Mouse (Mus musculus) heart, postnatal 0 days (tissue): ENCODE data around the gene Insyn1. TPM values are rescaled to one million over a fixed set of nuclear protein-coding genes. Genes with fewer than 3 reads are reported as not detected.
A peak's percentile ranks its signal among the peaks of the same experiment; 100 is the strongest.

Experiments used
- ATAC-seq: fragments of 200-750 bp; cut with Nextera tagmentation; 2 replicates; pipeline ENCODE4 v1.8.0; 2017; ENCODE audit warnings: low read depth, moderate number of reproducible peaks, moderate library complexity; ENCODE audit not compliant: insufficient read depth
- DNase-seq: peaks from one replicate; pipeline ENCODE4 v3.0.0-alpha.2; 2016; ENCODE audit warnings: low spot score
- H3K27ac ChIP-seq: fragments of 300-500 bp; sonication (generic); 2 replicates; pipeline ENCODE4 v1.5.1; 2014; ENCODE audit warnings: low read depth, mild to moderate bottlenecking
- H3K27me3 ChIP-seq: fragments of 300-500 bp; sonication (generic); 2 replicates; pipeline ENCODE4 v1.6.1; 2014; ENCODE audit warnings: low read length, mixed read lengths; ENCODE audit not compliant: control insufficient read depth, insufficient read depth
- H3K36me3 ChIP-seq: fragments of 300-500 bp; sonication (generic); replicated peaks from 2 replicates; pipeline ENCODE4 v1.6.1; 2014; ENCODE audit warnings: low read length, mixed read lengths; ENCODE audit not compliant: control insufficient read depth, insufficient read depth
- H3K4me1 ChIP-seq: fragments of 300-500 bp; sonication (generic); 2 replicates; pipeline ENCODE4 v1.6.1; 2014; ENCODE audit warnings: antibody characterized with exemption; ENCODE audit not compliant: control insufficient read depth, insufficient read depth
- H3K4me2 ChIP-seq: fragments of 300-500 bp; sonication (generic); 2 replicates; pipeline ENCODE4 v1.6.1; 2014; ENCODE audit warnings: low read depth, mild to moderate bottlenecking, low read length, moderate library complexity
- H3K4me3 ChIP-seq: fragments of 300-500 bp; sonication (generic); 2 replicates; pipeline ENCODE4 v1.5.1; 2014; ENCODE audit warnings: low read depth, low read length
- H3K9ac ChIP-seq: fragments of 300-500 bp; sonication (generic); replicated peaks from 2 replicates; pipeline ENCODE4 v1.6.1; 2014; ENCODE audit warnings: low read depth, low read length, mixed read lengths
- H3K9me3 ChIP-seq: fragments of 300-500 bp; sonication (generic); replicated peaks from 2 replicates; pipeline ENCODE4 v1.6.1; 2016; ENCODE audit warnings: low read length; ENCODE audit not compliant: control insufficient read depth
- CTCF ChIP-seq: IDR thresholded peaks from 2 replicates; pipeline ENCODE4 v1.5.1; 2016; ENCODE audit warnings: antibody characterized with exemption, control low read depth, low read depth
- EP300 ChIP-seq: IDR thresholded peaks from 2 replicates; pipeline ENCODE4 v1.6.1; 2016; ENCODE audit warnings: antibody characterized with exemption, low read depth
- WGBS: fragments of 180-500 bp; shearing (Covaris S2); extraction: QIAGEN DNeasy Blood & Tissue Kit; methylation state at CpG from one replicate; pipeline ENCODE4 v1.1.7; 2014; 5-methylcytosine and 5-hydroxymethylcytosine counted together
- polyA plus RNA-seq: library from polyadenylated mRNA; unstranded; fragments of >200 nt; fragmentation: Nextera tagmentation; extraction: Ambion mirVana; gene quantifications from 2 replicates; pipeline ENCODE4 v1.2.1, GENCODE M21; 2015
- total RNA-seq: library from RNA; depleted of rRNA; stranded (reverse); fragments of >200 nt; gene quantifications from 2 replicates; pipeline ENCODE4 v1.2.3, GENCODE M21; 2014; ENCODE audit warnings: low replicate concordance

Gene Insyn1
- total and polyA plus RNA-seq, 2 experiments from 2014 or later, result 0.77 to 9.6 TPM

GRCm38 (mm10) chr9:58489865-58490165 is 1.4 kb downstream of the Insyn1 start:
- H3K9me3 ChIP-seq, result no peaks in the 10 kb centered on the region
- DNase-seq, result no peak
- no peak for ATAC-seq
- peak overlapping the region; percentile 54; the same call in 1 of the 2 replicates for H3K4me3 ChIP-seq
- peak overlapping the region; percentile 84 for H3K4me2 ChIP-seq
- peaks cover 3% of the 10 kb centered on the region; the same call in 1 of the 2 replicates for H3K4me1 ChIP-seq
- no peaks in the 10 kb centered on the region for H3K36me3 ChIP-seq
- no peak overlapping the region for H3K9ac ChIP-seq
- H3K27me3 ChIP-seq, result peaks cover 43% of the 10 kb centered on the region
- H3K27ac ChIP-seq, result no peak overlapping the region
- TF ChIP-seq CTCF (no peak), EP300 (no peak)
- WGBS, result 28% methylated on average over 7 of the region's 7 CpGs

- H3K27ac ChIP-seq, result no peak overlapping the region
- H3K9me3 ChIP-seq, result no peaks in the 10 kb centered on the region
- H3K4me3 ChIP-seq, result no peak overlapping the region
- DNase-seq, result no peak
- TF ChIP-seq EP300 (no peak), CTCF (no peak)
- 68% methylated on average over 2 of the region's 2 CpGs for WGBS
- peaks cover 3% of the 10 kb centered on the region; the same call in 1 of the 2 replicates for H3K4me1 ChIP-seq
- no peak overlapping the region for H3K9ac ChIP-seq
- H3K27me3 ChIP-seq, result peaks cover 38% of the 10 kb centered on the region
- no peak overlapping the region for H3K4me2 ChIP-seq
- no peak for ATAC-seq
- H3K36me3 ChIP-seq, result no peaks in the 10 kb centered on the region
These were observed 2.0 kb downstream of the Insyn1 start for GRCm38 (mm10) chr9:58490391-58490790.

- no peak overlapping the region for H3K27ac ChIP-seq
- H3K27me3 ChIP-seq, result peaks cover 14% of the 10 kb centered on the region
- no peak for ATAC-seq
These were observed 6.6 kb downstream of the Insyn1 start for GRCm38 (mm10) chr9:58495035-58495434.

GRCm38 (mm10) chr9:58496470-58497182 is 8.2 kb downstream of the Insyn1 start:
- Histone ChIP-seq H3K4me2 (no peak overlapping the region), H3K27me3 (0 out of 2 replicates have a peak, but pooled peaks cover 4% of the 10 kb centered on the region), H3K9ac (no peak overlapping the region), H3K4me3 (no peak overlapping the region), H3K4me1 (no peaks in the 10 kb centered on the region), H3K9me3 (no peaks in the 10 kb centered on the region), H3K36me3 (no peaks in the 10 kb centered on the region), H3K27ac (no peak overlapping the region)
- no peak for ATAC-seq
- WGBS, result 31% methylated on average over 4 of the region's 4 CpGs
- no peak for DNase-seq
- TF ChIP-seq EP300 (no peak), CTCF (peak; percentile 27)

More at GRCm38 (mm10) chr9:58495035-58495434, 6.6 kb downstream of the Insyn1 start:
- H3K4me3 ChIP-seq, result no peak overlapping the region
- no peaks in the 10 kb centered on the region for H3K9me3 ChIP-seq
- no peak overlapping the region for H3K4me2 ChIP-seq
- no peak overlapping the region for H3K9ac ChIP-seq
- WGBS, result 74% methylated on average over 2 of the region's 2 CpGs
- TF ChIP-seq EP300 (no peak), CTCF (no peak)
- H3K4me1 ChIP-seq, result no peaks in the 10 kb centered on the region
- no peaks in the 10 kb centered on the region for H3K36me3 ChIP-seq
- no peak for DNase-seq

GRCm38 (mm10) chr9:58497942-58498341 is 9.5 kb downstream of the Insyn1 start:
- Histone ChIP-seq H3K9me3 (no peaks in the 10 kb centered on the region), H3K4me1 (no peaks in the 10 kb centered on the region), H3K4me3 (no peak overlapping the region), H3K36me3 (no peaks in the 10 kb centered on the region), H3K27ac (no peak overlapping the region), H3K27me3 (no peaks in the 10 kb centered on the region), H3K4me2 (no peak overlapping the region), H3K9ac (no peak overlapping the region; the same call in 1 of the 2 replicates)
- TF ChIP-seq EP300, result no peak
- TF ChIP-seq CTCF, result no peak
- WGBS, result 78% methylated on average over 4 of the region's 4 CpGs
- no peak for DNase-seq
- no peak for ATAC-seq

DNA sequence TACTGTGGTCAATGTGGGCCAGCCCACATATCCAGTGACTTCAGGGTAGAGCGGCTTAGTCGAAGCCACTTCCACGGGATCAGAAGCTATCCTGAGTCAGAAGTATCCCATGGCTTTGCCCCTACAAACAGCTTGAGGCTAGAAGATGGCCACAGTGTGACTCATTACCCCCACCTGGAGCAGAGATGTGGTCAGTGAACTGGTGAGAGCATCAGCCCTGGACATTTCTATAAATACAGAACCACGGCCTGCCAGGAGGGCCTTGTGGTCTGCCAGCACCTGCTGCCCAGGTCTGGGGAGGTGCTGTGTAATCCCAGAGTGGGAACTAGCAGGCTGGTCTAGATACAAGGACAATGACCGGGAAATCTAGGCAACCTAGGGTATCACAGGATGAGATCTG is 12.5 kb downstream of the Insyn1 start:
- Histone ChIP-seq H3K4me3 (no peak overlapping the region), H3K4me1 (no peaks in the 10 kb centered on the region), H3K9ac (no peak overlapping the region), H3K27me3 (no peaks in the 10 kb centered on the region), H3K36me3 (no peaks in the 10 kb centered on the region), H3K4me2 (no peak overlapping the region), H3K9me3 (no peaks in the 10 kb centered on the region), H3K27ac (no peak overlapping the region)
- no peak for ATAC-seq
- TF ChIP-seq CTCF (no peak), EP300 (no peak)
- 76% methylated on average over 5 of the region's 5 CpGs for WGBS
- DNase-seq, result no peak
